Mouse (Mus musculus): ENCODE measurements at regions not wholly inside any gene's neighbourhood (a gene's known extent, or its start where the extent isn't known, plus 50 kb on each side); places are given as distances from the start of the nearest gene placed in this dataset.
"Not testable (repeated sequence)": the region's sequence is repeated elsewhere in the genome, so short reads cannot be mapped to it uniquely, and the experiment has no call there.

GRCm38 (mm10) chr10:8136662-8137061, 180.6 kb upstream of the Tab2 start:
- no peak for DNase-seq (ENCODE audit: low spot score)

- DNase-seq (ENCODE audit: low spot score): no peak
These were observed 179.2 kb upstream of the Tab2 start for GRCm38 (mm10) chr10:8135272-8135671.

GRCm38 (mm10) chr10:8134398-8134797, 178.4 kb upstream of the Tab2 start:
- no peak for DNase-seq (ENCODE audit: low spot score)

DNA sequence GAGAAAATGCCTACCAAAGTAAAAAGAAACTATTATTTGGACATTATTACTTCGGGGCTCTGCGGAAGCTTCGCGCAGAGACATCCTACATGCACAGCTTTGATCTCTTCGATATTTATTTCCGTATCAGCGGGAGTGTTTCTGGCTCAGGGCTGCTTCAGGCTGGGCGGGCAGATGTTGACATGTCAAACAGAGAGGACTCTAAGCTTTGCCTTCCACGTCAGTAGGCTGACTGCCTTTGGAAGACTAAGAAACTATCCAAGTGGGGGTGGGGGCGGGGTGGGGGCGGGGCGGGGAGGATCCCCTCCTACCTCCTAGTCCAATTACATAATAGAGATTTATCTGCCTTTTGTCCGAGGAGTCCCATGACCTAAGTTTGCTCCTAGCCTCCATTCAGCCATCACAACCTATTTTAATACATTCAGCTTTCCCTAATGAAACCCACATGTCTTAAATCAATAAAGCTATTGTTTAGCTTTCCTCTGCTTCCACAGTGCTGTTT, 177.5 kb upstream of the Tab2 start:
- no peak for DNase-seq (ENCODE audit: low spot score)

DNA sequence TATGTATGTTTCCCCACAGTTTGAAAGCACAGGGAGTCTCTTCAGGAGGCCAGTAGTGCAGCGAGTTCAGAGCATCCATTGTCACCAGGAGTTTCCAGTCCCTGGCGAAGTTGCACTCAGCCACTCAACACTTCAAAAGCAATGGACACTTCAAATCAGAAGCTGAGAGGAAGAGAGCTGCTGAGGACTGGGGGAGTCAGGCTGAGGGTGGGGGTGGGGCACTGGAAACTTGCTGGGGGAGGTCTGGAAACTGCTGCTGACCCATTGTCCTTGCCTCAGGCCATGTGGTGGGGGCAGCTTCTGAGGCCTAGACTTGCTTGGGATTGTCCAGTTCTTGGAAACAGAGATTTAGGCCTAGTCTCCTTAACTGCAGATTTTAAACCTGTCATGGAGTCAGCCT, 176.8 kb upstream of the Tab2 start:
- DNase-seq (ENCODE audit: low spot score): no peak

GRCm38 (mm10) chr10:8130472-8131241, 174.6 kb upstream of the Tab2 start:
- DNase-seq (ENCODE audit: low spot score): no peak

DNA sequence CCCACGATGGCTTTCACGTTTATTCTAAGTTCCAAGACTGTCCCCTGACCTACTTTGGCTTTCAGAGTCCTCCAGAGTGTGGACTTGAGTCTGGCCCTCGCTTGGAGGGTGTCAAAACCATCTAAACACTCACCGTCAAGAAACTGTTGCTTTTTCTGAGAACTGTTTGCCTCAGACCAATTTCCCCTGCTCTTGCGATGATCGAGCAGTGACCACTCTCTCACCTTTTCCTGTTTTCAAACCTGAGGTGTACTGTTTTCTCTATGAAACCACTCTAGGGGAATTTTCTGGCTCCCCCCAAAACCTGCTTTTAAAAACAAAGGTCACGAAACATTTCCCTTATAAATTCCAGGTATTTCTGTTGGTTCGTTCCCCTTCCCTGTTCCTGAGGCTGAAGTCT, 174.0 kb upstream of the Tab2 start:
- DNase-seq (ENCODE audit: low spot score): no peak

GRCm38 (mm10) chr10:8124124-8124523, 168.1 kb upstream of the Tab2 start:
- DNase-seq (ENCODE audit: low spot score): no peak

DNA sequence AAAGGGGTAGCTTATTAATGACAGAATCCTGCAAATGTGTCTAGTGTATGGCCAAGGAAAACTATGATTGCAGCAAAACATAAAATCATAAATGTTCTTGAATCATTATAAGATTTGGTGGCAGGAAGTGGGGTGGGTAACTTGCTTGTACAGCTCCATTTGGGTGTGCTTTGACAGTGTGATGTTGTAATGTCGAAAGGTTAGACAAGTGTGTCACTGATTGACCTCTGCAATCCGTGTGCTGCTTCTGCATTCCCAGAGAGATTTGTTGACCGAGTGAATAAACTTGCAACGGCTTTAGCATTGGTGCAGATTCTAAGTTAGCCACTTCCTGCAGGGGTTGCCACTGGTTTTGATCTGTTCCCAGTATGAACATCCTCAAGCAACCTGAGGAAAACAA, 165.9 kb upstream of the Tab2 start:
- DNase-seq (ENCODE audit: low spot score): no peak

- DNase-seq (ENCODE audit: low spot score): no peak
These were observed 160.8 kb upstream of the Tab2 start for GRCm38 (mm10) chr10:8116821-8117220.

GRCm38 (mm10) chr10:8114932-8115331, 158.9 kb upstream of the Tab2 start:
- not testable (repeated sequence) for DNase-seq (ENCODE audit: low spot score)

- no peak for DNase-seq (ENCODE audit: low spot score)
These were observed 158.5 kb upstream of the Tab2 start for GRCm38 (mm10) chr10:8114530-8114929.

DNA sequence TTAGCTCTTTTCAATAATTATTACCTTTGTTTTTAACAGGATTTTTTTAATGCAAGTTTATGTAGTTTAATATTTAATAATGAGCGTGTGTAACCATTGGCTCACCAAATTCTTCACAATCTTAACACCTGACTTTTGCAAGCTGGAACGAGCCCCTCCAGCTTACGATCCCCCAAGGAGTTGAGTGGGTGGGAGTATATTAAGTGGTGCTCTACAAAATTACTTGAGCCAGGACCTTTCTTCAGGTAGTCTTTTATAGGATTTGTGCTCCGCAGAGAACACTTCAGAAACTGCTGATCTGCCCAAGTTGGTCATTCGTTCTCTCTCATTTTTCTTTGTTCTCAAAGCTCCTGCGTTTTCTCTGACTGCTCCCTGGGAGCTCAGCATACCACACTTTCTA, 144.5 kb upstream of the Tab2 start:
- no peak for DNase-seq (ENCODE audit: low spot score)

GRCm38 (mm10) chr10:8095924-8096323, 139.9 kb upstream of the Tab2 start:
- DNase-seq (ENCODE audit: low spot score): no peak

- no peak for DNase-seq (ENCODE audit: low spot score)
These were observed 139.2 kb upstream of the Tab2 start for GRCm38 (mm10) chr10:8095206-8095605.

DNA sequence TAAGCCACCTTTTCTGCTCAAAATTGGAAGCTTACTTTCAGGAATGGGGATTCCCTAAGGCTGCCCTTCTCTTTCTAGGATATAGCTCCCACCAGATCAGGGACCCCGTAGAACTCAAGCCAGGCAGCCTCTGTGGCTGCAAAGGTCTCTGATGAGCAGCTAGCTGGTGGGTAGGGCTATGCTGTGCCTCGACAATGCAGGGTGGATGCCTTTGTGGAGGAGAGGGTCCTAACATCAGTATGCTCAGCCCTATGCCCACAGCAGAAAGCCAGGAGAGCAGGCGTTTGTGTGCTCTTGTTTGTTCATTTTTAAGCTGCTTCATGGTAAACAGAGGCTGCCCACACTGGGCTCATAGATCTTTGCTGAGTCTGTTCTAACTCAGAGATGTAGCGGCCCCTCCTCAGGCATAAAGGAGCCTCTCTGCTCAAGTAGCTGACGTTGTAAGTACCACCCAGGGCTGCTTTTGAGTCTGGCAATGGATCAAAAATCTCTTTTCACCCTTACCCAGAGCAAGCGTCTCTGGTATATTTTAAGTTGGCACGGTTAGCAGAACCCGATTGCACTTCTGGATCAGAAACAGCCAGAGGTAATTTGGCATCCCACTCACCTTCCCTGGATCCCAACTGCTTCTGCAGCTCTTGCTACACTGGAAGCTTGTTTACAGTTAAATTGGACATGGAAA, 136.0 kb upstream of the Tab2 start:
- no peak for DNase-seq (ENCODE audit: low spot score)

- no peak for DNase-seq (ENCODE audit: low spot score)
These were observed 133.3 kb upstream of the Tab2 start for GRCm38 (mm10) chr10:8089296-8089695.

DNA sequence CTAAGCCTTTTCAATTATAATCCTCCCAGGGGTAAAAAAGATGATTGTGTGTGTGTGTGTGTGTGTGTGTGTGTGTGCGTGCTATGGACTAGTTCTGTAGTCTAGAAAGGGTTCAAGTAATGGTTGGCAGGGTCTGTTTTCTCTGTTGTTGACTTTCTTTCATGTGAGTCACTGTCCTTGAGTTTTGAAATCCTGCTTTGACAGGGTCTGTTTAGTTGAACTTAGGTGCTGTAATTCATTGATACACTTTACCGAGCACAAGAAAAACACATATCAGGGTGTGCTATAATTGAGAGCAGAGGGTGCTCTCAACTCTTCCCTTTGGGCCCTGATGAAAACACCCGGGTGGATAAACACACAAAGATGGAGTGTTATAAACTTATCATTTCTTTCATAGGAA, 132.7 kb upstream of the Tab2 start:
- no peak for DNase-seq (ENCODE audit: low spot score)

DNA sequence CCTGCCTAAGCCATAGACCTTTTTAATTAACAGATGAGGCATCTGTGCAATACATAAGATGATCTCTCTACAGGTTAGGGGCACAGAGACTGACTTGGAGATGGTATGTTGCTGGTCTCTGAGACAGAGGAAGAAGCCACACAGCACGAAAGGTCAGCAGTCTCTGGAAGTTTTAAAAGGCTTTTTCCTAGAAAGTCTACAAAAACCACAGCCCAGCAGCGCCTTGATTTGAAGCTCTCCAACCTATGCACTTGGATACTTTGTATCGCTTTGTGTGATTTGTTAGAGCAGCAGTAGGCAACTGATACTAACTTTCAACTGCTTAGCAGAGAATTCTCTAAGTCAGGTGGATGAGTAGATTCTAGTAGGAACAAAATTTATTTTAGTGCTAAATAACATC, 132.3 kb upstream of the Tab2 start:
- DNase-seq (ENCODE audit: low spot score): no peak

DNA sequence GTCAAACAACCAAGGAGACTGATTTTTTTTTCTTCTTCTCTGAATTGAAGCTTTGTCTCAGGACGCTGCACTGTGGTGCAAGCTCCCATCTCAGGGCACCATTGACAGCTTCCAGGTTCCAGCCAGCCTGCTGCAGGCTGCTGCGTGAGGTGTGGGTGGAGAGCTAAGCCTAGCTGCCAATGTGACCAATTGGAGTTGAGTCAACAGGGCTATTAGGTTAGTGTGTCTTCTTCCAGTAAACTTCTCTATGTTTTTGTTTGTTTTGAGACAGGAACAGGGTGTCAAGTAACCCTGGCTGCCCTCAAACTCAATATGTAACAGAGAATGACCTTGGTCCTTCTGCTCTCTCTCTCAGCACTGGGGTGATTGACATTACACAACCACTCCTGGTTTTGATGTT, 131.1 kb upstream of the Tab2 start:
- no peak for DNase-seq (ENCODE audit: low spot score)

GRCm38 (mm10) chr10:8086442-8086841, 130.4 kb upstream of the Tab2 start:
- DNase-seq (ENCODE audit: low spot score): no peak

DNA sequence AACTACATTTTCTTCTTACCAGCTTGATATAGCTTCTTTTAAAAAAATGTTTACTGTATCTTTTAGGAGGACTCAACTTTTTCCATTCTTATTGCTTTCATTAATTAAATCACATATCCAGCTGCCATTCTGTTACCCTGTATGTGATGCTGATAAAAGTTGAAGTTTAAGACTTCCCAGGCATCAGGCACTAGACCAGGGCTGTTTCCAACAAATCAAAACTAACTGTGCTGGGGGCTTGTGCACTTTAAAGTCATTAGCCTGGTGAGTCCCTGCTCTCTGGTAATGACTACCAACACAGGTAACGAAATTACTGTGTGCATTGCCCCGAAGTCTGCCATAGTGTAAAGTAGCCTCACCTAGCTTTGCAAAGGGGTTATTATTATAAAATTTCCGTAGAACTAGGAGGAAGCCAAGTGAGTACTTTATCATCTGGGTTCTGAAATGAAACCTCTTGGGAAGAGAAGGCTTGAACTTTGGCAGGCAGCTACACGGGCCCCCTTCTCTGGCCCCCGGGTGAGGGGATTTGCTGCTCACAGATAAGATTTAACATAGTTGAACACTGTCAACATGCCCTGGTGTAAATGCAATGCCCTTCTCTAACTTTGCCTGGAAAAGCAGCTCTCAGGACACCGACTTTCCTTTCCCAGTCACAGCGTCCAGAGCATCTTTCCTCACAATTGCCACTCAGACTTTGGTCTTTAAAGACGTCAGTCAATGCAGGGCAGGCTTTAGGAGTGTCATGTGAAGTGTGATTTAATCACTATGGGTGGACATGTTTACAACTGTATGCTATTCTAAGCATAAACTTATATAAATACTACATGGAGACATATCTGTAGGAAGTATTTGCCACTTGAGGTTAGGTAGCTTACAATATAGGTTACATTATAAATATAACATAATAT, 122.1 kb upstream of the Tab2 start:
- DNase-seq (ENCODE audit: low spot score): no peak

DNA sequence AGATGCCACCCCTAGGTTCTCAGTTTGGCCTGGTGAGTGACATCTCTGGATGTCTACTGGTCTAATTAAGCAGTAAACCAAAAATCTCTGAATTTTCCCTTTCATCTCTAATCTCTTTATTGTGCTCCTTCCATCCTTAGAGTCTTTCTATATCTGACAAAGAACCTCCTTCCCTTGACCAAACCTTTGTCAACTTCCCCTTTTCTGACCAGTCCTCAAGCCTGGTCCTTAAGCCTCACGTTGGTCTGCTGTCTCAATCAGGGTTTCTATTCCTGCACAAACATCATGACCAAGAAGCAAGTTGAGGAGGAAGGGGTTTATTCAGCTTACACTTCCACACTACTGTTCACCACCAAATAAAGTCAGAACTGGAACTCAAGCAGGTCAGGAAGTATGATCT, 116.4 kb upstream of the Tab2 start:
- no peak for DNase-seq (ENCODE audit: low spot score)
